Mouse (Mus musculus): Measurements from ENCODE around the gene Gm42372.

GRCm38 (mm10) chr7:16987541-16988149, 4.8 kb downstream of the Gm42372 start:
- TF ChIP-seq CTCF (IDR thresholded peaks at IDR 0.05; ENCODE audit: extremely low read depth, insufficient read depth, low read length) (no peak), POLR2A (IDR thresholded peaks at IDR 0.05; ENCODE audit: extremely low read depth, insufficient read depth, low read length) (no peak)

Measured in cortical plate, adult 2 months (tissue).